Mouse (Mus musculus): ENCODE data around the gene Mfng.

GRCm38 (mm10) chr15:78806614-78807013 lies 33.3 kb upstream of the Mfng start:
- TF ChIP-seq ZC3H11A (IDR thresholded peaks at IDR 0.05; ENCODE audit: borderline replicate concordance, low read depth, low read length): no peak
- no peak for TF ChIP-seq MAFK (IDR thresholded peaks at IDR 0.05; ENCODE audit: insufficient read depth, low read depth, low read length)
- TF ChIP-seq ZNF384 (IDR thresholded peaks at IDR 0.05; ENCODE audit: low read depth, low read length): peak; percentile 85
- no peak for TF ChIP-seq CHD2 (IDR thresholded peaks at IDR 0.05; ENCODE audit: low read depth, low read length)

Measured in ES-E14 (cell line).